Mouse (Mus musculus): ENCODE measurements at regions not wholly inside any gene's neighbourhood (a gene's known extent, or its start where the extent isn't known, plus 50 kb on each side); places are given as distances from the start of the nearest gene placed in this dataset.

GRCm38 (mm10) chr9:101730136-101730535 lies 131.5 kb upstream of the 9630041A04Rik start:
- no peak for ATAC-seq
- H3K4me3 ChIP-seq (ENCODE audit: low read depth, low read length): no peak overlapping the region
- WGBS: 79% methylated on average over 3 of the region's 3 CpGs
- no peak overlapping the region for H3K9ac ChIP-seq (ENCODE audit: low read depth, low read length)
- H3K4me1 ChIP-seq (ENCODE audit: control insufficient read depth, insufficient read depth, low read length): peaks cover 4% of the 10 kb centered on the region
- H3K27me3 ChIP-seq (ENCODE audit: control insufficient read depth, insufficient read depth, low read depth, low read length): no peaks in the 10 kb centered on the region
- no peak overlapping the region for H3K4me2 ChIP-seq (ENCODE audit: low read length)
- no peaks in the 10 kb centered on the region for H3K36me3 ChIP-seq (ENCODE audit: control insufficient read depth, insufficient read depth, low read length)
- no peaks in the 10 kb centered on the region for H3K9me3 ChIP-seq (replicated peaks; ENCODE audit: control insufficient read depth, low read length, poor library complexity, severe bottlenecking)
- H3K27ac ChIP-seq (ENCODE audit: low read length): peak overlapping the region; percentile 42

DNA sequence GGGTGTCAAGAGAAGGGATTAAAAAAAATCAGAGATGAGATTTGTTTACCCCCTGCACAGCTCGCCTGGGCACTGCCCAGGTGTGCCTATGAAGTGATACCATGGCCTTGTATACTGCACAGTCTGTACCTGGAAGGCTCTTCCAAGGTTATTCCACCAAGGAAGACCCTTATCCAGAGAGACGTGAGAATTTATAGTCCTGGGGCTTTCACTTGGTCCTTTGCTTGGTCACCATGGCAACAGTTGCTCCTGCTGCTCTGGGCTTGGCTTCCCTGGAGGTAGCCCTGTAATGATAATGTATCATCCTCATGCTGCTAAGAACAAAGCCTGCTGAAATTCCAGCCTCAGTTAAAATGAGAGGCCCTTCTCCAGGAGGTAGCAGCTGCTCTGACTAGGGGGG lies 143.7 kb upstream of the 9630041A04Rik start:
- no peak overlapping the region for H3K4me3 ChIP-seq (ENCODE audit: low read depth, low read length)

GRCm38 (mm10) chr9:101716326-101716725 lies 145.3 kb upstream of the 9630041A04Rik start:
- Histone ChIP-seq H3K4me1 (ENCODE audit: control insufficient read depth, insufficient read depth, low read length) (peaks cover 8% of the 10 kb centered on the region), H3K9ac (ENCODE audit: low read depth, low read length) (no peak overlapping the region), H3K27ac (ENCODE audit: low read length) (no peak overlapping the region), H3K9me3 (replicated peaks; ENCODE audit: control insufficient read depth, low read length, poor library complexity, severe bottlenecking) (no peaks in the 10 kb centered on the region), H3K27me3 (ENCODE audit: control insufficient read depth, insufficient read depth, low read depth, low read length) (no peaks in the 10 kb centered on the region), H3K4me3 (ENCODE audit: low read depth, low read length) (no peak overlapping the region), H3K36me3 (ENCODE audit: control insufficient read depth, insufficient read depth, low read length) (no peaks in the 10 kb centered on the region), H3K4me2 (ENCODE audit: low read length) (no peak overlapping the region)
- ATAC-seq: no peak
- whole genome bisulfite sequencing: 67% methylated on average over 5 of the region's 5 CpGs

More for the DNA sequence above, 143.7 kb upstream of the 9630041A04Rik start:
- 22% methylated on average over 2 of the region's 2 CpGs for WGBS
- H3K27ac ChIP-seq (ENCODE audit: low read length): peak overlapping the region; percentile 9
- H3K36me3 ChIP-seq (ENCODE audit: control insufficient read depth, insufficient read depth, low read length): no peaks in the 10 kb centered on the region
- H3K27me3 ChIP-seq (ENCODE audit: control insufficient read depth, insufficient read depth, low read depth, low read length): no peaks in the 10 kb centered on the region
- no peak overlapping the region for H3K4me2 ChIP-seq (ENCODE audit: low read length)
- H3K9ac ChIP-seq (ENCODE audit: low read depth, low read length): no peak overlapping the region
- peaks cover 8% of the 10 kb centered on the region for H3K4me1 ChIP-seq (ENCODE audit: control insufficient read depth, insufficient read depth, low read length)
- peak; percentile 80 for ATAC-seq
- H3K9me3 ChIP-seq (replicated peaks; ENCODE audit: control insufficient read depth, low read length, poor library complexity, severe bottlenecking): no peaks in the 10 kb centered on the region

DNA sequence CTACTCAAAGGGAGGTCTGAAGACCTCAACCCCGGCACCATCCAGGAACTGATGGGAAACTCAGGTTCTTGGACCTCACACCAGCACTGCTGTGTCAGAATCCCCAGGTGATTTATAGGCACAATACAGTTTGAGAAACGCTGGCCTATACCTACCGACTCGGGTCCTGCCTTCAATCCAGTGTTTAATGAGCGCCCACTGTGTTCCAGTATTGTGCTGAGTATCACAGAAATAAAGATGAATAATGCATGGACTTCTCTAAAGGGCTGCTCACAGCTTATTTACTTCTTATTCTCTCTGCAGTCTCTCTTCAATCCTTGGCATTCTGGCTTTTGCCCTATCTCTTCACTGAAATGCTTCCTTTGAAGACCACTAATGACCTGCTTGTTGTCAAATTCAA lies 146.8 kb upstream of the 9630041A04Rik start:
- no peak overlapping the region for H3K4me3 ChIP-seq (ENCODE audit: low read depth, low read length)
- H3K9me3 ChIP-seq (replicated peaks; ENCODE audit: control insufficient read depth, low read length, poor library complexity, severe bottlenecking): no peaks in the 10 kb centered on the region
- no peak overlapping the region for H3K9ac ChIP-seq (ENCODE audit: low read depth, low read length)
- H3K4me1 ChIP-seq (ENCODE audit: control insufficient read depth, insufficient read depth, low read length): peaks cover 8% of the 10 kb centered on the region
- no peak overlapping the region for H3K4me2 ChIP-seq (ENCODE audit: low read length)
- no peaks in the 10 kb centered on the region for H3K36me3 ChIP-seq (ENCODE audit: control insufficient read depth, insufficient read depth, low read length)
- H3K27me3 ChIP-seq (ENCODE audit: control insufficient read depth, insufficient read depth, low read depth, low read length): no peaks in the 10 kb centered on the region
- no peak overlapping the region for H3K27ac ChIP-seq (ENCODE audit: low read length)
- no peak for ATAC-seq
- 40% methylated on average over 5 of the region's 5 CpGs for WGBS

- ATAC-seq: 0 out of 2 replicates have a peak, but pooled peaks have one; percentile 28
- no peak overlapping the region for H3K4me2 ChIP-seq (ENCODE audit: low read length)
- no peak overlapping the region for H3K27ac ChIP-seq (ENCODE audit: low read length)
- H3K4me3 ChIP-seq (ENCODE audit: low read depth, low read length): no peak overlapping the region
- no peaks in the 10 kb centered on the region for H3K9me3 ChIP-seq (replicated peaks; ENCODE audit: control insufficient read depth, low read length, poor library complexity, severe bottlenecking)
- no peaks in the 10 kb centered on the region; the same call in 1 of the 2 replicates for H3K4me1 ChIP-seq (ENCODE audit: control insufficient read depth, insufficient read depth, low read length)
- no peaks in the 10 kb centered on the region for H3K27me3 ChIP-seq (ENCODE audit: control insufficient read depth, insufficient read depth, low read depth, low read length)
- 77% methylated on average over 8 of the region's 8 CpGs for WGBS
- no peaks in the 10 kb centered on the region for H3K36me3 ChIP-seq (ENCODE audit: control insufficient read depth, insufficient read depth, low read length)
- no peak overlapping the region for H3K9ac ChIP-seq (ENCODE audit: low read depth, low read length)
These were observed 151.0 kb upstream of the 9630041A04Rik start for GRCm38 (mm10) chr9:101710611-101711071.

- H3K9ac ChIP-seq (ENCODE audit: low read depth, low read length): no peak overlapping the region
- no peak for ATAC-seq
- H3K36me3 ChIP-seq (ENCODE audit: control insufficient read depth, insufficient read depth, low read length): no peaks in the 10 kb centered on the region
- H3K4me1 ChIP-seq (ENCODE audit: control insufficient read depth, insufficient read depth, low read length): no peaks in the 10 kb centered on the region
- no peak overlapping the region for H3K27ac ChIP-seq (ENCODE audit: low read length)
- H3K9me3 ChIP-seq (replicated peaks; ENCODE audit: control insufficient read depth, low read length, poor library complexity, severe bottlenecking): no peaks in the 10 kb centered on the region
- no peak overlapping the region for H3K4me3 ChIP-seq (ENCODE audit: low read depth, low read length)
- H3K4me2 ChIP-seq (ENCODE audit: low read length): no peak overlapping the region
- no peaks in the 10 kb centered on the region for H3K27me3 ChIP-seq (ENCODE audit: control insufficient read depth, insufficient read depth, low read depth, low read length)
- WGBS: 69% methylated on average over 7 of the region's 7 CpGs
These were observed 161.3 kb upstream of the 9630041A04Rik start for GRCm38 (mm10) chr9:101700368-101700767.

DNA sequence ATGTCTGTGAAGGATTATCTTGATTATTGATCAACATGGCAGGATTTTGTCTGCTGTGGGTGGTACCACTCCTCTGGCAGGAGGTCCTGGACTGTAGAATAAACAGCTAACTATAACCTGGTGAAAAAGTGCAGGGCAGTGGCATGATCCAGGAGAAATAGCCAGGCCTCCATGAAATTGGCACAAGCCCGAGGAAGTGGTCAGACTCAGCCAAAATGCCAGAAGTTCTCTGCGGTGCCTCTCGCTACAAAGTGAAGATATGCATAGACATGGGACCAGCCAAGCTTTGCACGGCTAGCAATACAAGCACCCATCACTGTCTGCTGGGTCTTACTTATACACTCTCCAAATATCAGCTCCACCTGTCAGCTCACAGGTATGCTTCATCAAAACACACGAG lies 167.6 kb upstream of the 9630041A04Rik start:
- Histone ChIP-seq H3K9me3 (replicated peaks; ENCODE audit: control insufficient read depth, low read length, poor library complexity, severe bottlenecking) (no peaks in the 10 kb centered on the region), H3K4me1 (ENCODE audit: control insufficient read depth, insufficient read depth, low read length) (peaks cover 14% of the 10 kb centered on the region), H3K4me3 (ENCODE audit: low read depth, low read length) (no peak overlapping the region), H3K4me2 (ENCODE audit: low read length) (no peak overlapping the region), H3K36me3 (ENCODE audit: control insufficient read depth, insufficient read depth, low read length) (no peaks in the 10 kb centered on the region), H3K9ac (ENCODE audit: low read depth, low read length) (no peak overlapping the region), H3K27ac (ENCODE audit: low read length) (no peak overlapping the region), H3K27me3 (ENCODE audit: control insufficient read depth, insufficient read depth, low read depth, low read length) (no peaks in the 10 kb centered on the region)
- WGBS: 90% methylated on average over 5 of the region's 5 CpGs
- no peak for ATAC-seq

DNA sequence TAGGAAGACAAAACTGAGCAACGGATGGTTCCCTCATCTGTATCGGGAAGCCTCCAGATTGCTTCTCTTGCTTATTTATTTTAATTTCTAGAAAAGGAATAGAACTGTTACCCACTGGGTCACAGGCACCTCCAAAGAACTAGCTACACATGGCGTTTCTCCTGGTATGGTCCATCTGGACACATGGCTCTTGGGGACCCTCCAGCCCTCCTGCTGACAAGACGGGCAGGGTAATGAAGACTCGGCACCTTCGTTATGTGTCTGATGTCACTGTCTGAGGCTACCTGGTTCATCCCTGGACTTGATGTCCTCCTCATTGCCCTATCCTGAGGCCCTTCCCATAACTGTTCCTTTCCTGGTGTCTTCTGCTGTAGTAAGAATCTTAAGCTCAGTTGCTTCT lies 170.3 kb upstream of the 9630041A04Rik start:
- H3K4me1 ChIP-seq (ENCODE audit: control insufficient read depth, insufficient read depth, low read length): peaks cover 14% of the 10 kb centered on the region
- no peaks in the 10 kb centered on the region for H3K27me3 ChIP-seq (ENCODE audit: control insufficient read depth, insufficient read depth, low read depth, low read length)
- no peaks in the 10 kb centered on the region for H3K9me3 ChIP-seq (replicated peaks; ENCODE audit: control insufficient read depth, low read length, poor library complexity, severe bottlenecking)
- no peak overlapping the region for H3K4me3 ChIP-seq (ENCODE audit: low read depth, low read length)
- no peaks in the 10 kb centered on the region for H3K36me3 ChIP-seq (ENCODE audit: control insufficient read depth, insufficient read depth, low read length)
- peak overlapping the region; percentile 59 for H3K4me2 ChIP-seq (ENCODE audit: low read length)
- H3K9ac ChIP-seq (ENCODE audit: low read depth, low read length): no peak overlapping the region
- peak overlapping the region; percentile 92 for H3K27ac ChIP-seq (ENCODE audit: low read length)
- no peak for ATAC-seq
- WGBS: 70% methylated on average over 6 of the region's 6 CpGs

GRCm38 (mm10) chr9:101690916-101691315 lies 170.7 kb upstream of the 9630041A04Rik start:
- H3K27me3 ChIP-seq (ENCODE audit: control insufficient read depth, insufficient read depth, low read depth, low read length): no peaks in the 10 kb centered on the region
- 21% methylated on average over 7 of the region's 7 CpGs for WGBS
- peak overlapping the region; percentile 30 for H3K4me3 ChIP-seq (ENCODE audit: low read depth, low read length)
- peaks cover 14% of the 10 kb centered on the region for H3K4me1 ChIP-seq (ENCODE audit: control insufficient read depth, insufficient read depth, low read length)
- peak; percentile 78 for ATAC-seq
- peak overlapping the region; percentile 59 for H3K4me2 ChIP-seq (ENCODE audit: low read length)
- H3K27ac ChIP-seq (ENCODE audit: low read length): peak overlapping the region; percentile 92
- H3K36me3 ChIP-seq (ENCODE audit: control insufficient read depth, insufficient read depth, low read length): no peaks in the 10 kb centered on the region
- H3K9ac ChIP-seq (ENCODE audit: low read depth, low read length): peak overlapping the region; percentile 27; the same call in 1 of the 2 replicates
- H3K9me3 ChIP-seq (replicated peaks; ENCODE audit: control insufficient read depth, low read length, poor library complexity, severe bottlenecking): no peaks in the 10 kb centered on the region
